Mouse (Mus musculus): ENCODE results near the gene Elk3.

Elk3 gene

GRCm38 (mm10) chr10:93293621-93294020 is 17.3 kb downstream of the Elk3 start:
- no peak for DNase-seq (ENCODE audit: low spot score)

GRCm38 (mm10) chr10:93291843-93292242 is 19.1 kb downstream of the Elk3 start:
- DNase-seq (ENCODE audit: low spot score) = peak; percentile 61

- DNase-seq (ENCODE audit: low spot score) = peak; percentile 15
Measured at GRCm38 (mm10) chr10:93291352-93291751, 19.6 kb downstream of the Elk3 start.

- DNase-seq (ENCODE audit: low spot score) = no peak
Measured at GRCm38 (mm10) chr10:93289404-93289803, 21.5 kb downstream of the Elk3 start.

DNA sequence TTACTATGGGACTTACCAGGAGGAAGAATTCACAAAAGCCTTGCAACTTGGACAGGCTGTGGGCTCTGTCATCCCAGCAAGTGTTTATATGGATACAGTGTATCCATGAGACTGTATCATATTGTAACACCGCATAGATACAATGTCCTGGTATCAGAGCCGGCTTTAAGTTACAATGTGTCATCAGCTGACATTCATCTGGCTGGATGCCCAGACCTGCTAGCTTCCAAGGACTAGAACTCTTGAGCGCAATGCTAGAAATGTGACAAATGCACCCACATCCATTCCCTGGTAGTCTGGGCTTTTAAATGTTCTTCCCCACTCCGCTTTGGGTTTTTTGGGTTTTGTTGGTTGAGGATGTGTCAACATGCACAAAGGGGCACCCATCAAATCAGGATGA is 22.6 kb downstream of the Elk3 start:
- DNase-seq (ENCODE audit: low spot score) = no peak

- DNase-seq (ENCODE audit: low spot score) = no peak
Measured at GRCm38 (mm10) chr10:93287551-93288145, 23.3 kb downstream of the Elk3 start.

DNA sequence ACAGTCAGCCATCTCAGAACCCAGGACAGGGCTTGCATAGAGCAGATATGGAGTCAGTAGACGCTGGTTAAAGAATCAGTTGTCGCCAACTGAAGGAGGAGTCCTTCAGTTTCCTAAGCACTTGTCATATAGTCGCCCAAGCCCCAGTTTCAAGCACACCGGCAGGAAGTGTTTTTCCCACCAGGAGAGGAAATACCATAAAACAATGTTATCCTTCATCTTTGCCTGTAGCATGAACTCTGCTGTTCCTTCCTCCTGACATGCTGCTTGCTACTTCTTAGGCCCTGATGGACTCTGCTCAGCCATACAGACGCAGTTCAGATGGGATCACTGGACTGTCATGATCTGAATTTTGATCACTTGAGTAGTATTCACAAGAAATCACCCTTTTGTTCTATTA is 25.4 kb downstream of the Elk3 start:
- no peak for DNase-seq (ENCODE audit: low spot score)

GRCm38 (mm10) chr10:93283258-93283657 is 27.7 kb downstream of the Elk3 start:
- no peak for DNase-seq (ENCODE audit: low spot score)

GRCm38 (mm10) chr10:93282526-93282964 is 28.4 kb downstream of the Elk3 start:
- no peak for DNase-seq (ENCODE audit: low spot score)

DNA sequence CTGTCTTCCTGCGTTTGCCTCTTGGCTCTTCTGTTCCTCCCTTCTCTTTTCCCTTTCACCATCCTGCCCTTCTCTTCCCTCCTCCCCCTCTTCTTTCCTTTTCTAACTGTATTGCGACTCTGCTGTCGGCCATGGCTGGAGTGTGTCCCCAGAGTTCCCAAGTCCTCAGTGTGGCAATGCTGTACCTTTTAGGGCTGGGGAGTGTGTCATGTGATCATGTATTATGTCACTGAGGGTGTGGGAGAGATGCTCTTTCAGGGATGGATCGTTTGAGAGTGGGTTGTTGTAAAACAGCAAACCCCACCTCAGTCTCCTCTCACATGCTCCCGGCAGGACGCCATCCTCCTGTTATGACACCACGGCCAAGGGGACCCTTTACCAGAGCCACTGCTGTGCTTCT is 29.8 kb downstream of the Elk3 start:
- DNase-seq (ENCODE audit: low spot score) = no peak

DNA sequence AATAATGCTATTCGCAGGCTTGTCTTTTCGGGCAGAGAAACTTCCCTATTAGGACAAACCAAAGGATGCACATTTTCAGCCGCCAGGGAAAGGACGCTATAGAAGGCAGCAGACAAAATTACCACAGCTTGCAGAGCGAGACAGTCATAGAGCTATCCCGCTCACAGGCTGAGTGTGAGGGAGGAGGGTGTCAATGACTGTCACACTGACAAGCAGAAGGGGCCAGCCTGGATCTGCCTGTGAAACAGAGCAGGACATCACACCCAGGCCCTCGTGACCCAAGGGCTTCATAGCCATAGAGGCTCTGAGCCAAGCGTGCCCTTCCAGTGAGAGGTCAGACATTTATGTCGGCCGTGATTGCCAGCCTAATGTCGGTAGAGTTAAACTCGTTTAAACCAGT is 30.3 kb downstream of the Elk3 start:
- DNase-seq (ENCODE audit: low spot score) = no peak

GRCm38 (mm10) chr10:93279062-93279461 is 31.9 kb downstream of the Elk3 start:
- DNase-seq (ENCODE audit: low spot score) = no peak

DNA sequence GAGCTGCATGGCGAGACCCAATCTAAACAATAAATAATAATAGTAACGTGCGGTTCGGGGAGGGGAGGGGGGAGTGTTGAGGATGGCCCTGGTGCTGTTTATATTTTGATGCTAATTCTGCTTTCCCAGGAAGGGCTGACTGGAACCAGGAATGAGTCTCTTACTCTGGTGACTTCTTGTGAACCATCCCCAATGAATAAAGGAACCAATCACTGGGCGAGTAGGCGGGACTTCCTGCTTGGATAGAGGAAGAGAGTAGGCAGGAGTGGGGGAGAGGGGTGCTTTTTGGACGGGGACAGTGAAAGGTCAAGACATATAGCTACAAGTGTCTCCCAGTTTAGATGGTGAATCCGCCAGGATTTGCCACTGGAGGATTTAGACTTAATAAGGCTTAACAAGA is 32.6 kb downstream of the Elk3 start:
- no peak for DNase-seq (ENCODE audit: low spot score)

DNA sequence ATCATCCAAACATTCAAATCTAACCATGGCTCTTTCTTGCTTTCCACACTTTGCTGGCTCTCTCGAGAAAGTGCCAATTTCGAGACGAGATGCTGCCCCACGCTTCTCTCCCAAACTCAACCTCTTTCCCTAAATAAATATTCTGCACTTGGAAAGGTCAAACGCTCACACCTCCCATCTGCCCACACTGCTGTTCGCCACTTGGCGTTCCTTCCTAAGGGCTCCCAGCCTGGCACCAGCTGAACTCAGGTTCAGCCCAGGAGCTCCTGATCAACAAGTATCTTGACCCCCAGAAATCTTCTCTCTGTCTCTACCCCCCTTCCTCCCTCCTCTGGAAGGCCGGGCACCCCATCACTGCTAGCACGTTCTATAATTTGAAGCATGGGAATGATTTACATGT is 34.1 kb downstream of the Elk3 start:
- DNase-seq (ENCODE audit: low spot score) = no peak

GRCm38 (mm10) chr10:93276349-93276763 is 34.6 kb downstream of the Elk3 start:
- peak; percentile 36 for DNase-seq (ENCODE audit: low spot score)

- no peak for DNase-seq (ENCODE audit: low spot score)
Measured at GRCm38 (mm10) chr10:93275212-93276136, 35.5 kb downstream of the Elk3 start.

- no peak for DNase-seq (ENCODE audit: low spot score)
Measured at GRCm38 (mm10) chr10:93274277-93274696, 36.6 kb downstream of the Elk3 start.

- DNase-seq (ENCODE audit: low spot score) = no peak
Measured at GRCm38 (mm10) chr10:93272986-93273982, 37.7 kb downstream of the Elk3 start.

DNA sequence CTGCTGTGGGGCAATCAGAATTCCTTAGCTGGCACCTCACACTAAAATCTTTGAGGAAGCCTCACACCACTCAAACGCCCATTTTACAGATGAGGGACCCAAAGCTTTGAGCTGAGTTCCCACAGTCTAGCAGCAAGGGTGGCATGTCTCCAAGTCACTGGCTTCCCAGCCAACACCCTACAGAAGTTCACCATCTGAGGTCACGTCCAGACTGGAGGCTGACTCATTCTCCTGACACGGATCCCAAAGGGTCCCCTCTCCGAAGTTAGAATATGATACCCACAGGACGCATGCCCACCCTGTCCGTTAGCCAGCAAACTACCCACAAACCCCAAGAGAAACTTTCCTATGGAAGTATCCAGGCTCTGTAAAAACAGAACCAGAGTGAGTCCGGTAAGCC is 39.1 kb downstream of the Elk3 start:
- no peak for DNase-seq (ENCODE audit: low spot score)

GRCm38 (mm10) chr10:93270889-93271460 is 40.0 kb downstream of the Elk3 start:
- no peak for DNase-seq (ENCODE audit: low spot score)

DNA sequence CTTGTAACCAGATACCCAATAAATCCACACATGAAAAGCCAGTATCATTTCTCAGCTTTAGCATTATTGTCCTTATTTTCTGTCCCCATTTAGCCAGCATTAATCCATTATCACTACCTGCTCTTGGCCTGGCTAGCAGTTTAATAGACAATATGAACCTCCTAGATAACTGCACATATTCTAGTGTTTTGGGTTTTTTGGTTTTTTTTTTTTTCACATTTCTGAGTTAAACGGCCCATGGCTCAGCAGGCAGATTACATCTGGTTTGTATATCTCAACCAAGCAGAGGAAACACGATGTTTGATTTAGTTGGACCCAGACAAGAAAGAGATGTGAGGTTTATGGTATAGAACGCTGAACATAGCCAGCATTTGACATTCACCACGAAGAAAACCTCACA is 41.2 kb downstream of the Elk3 start:
- no peak for DNase-seq (ENCODE audit: low spot score)

DNA sequence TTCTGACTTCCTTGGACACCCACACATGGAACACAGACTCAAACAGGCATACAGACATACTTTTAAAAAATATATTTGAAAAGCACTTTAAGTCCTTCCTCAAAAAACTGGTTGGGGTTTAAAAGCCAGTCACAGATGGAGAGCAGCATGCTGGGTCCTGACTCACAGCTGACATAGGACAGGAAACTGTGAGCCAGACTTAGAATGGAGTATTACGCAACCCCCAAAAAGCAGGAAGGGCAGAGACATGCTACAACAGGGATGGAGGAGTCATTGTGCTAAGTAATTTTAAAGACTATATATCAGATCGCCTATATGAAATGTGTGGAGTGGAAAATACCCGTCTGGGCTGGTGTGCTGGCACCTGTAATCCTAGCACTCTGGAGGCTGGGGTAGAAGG is 42.6 kb downstream of the Elk3 start:
- DNase-seq (ENCODE audit: low spot score) = no peak

Measured in ovary, adult 18-20 months (tissue).